Mouse (Mus musculus): ENCODE data around the gene Ocln. TPM values are rescaled to one million over a fixed set of nuclear protein-coding genes. Genes with fewer than 3 reads are reported as not detected.

Ocln gene
- 1 to 10 TPM; 8.0 to 8.3 TPM for total RNA-seq (2021)
- long read RNA-seq, experiment 1, full-length matches to known transcripts = 11 of 18 reads
- long read RNA-seq, experiment 1, partial matches to known transcripts = 2 of 18 reads
- long read RNA-seq, experiment 1, other reads (novel, unspliced or antisense) = 5 of 18 reads
- long read RNA-seq, experiment 2, full-length matches to known transcripts = 12 of 12 reads
- long read RNA-seq, experiment 2, partial matches to known transcripts = 0 of 12 reads
- long read RNA-seq, experiment 2, other reads (novel, unspliced or antisense) = 0 of 12 reads

DNA sequence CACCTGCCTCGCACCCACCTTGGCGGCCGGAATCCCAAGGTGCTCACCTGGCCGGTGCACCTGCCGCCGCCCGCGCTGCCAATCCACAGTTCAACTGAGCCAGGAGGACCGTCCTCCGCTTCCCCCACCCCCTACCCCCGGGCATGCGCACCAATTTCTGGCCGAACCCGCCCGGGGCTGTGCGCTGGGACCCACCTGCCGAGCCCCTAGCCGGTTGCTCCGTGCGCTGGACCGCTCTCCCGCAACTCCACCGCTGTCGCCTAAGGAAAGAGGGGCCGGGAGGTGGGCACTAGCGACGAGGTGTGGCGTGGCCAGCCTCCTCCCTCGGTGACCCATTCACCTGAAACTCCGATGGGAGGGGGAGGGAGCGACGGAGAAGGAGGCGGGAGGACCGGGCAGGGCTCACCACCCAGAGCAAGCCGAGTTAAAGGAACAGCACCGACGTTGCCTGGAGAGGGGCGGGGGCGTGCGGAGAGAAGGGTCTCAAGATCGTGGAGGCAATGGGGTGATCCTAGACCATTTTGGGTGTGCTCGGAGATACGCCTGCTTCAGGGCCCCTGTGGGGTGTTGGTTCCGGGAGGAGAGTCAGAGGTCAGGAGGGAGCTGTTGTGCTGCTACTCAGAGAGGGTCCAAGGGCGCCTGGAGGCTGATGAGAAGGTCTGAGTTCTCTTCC is at the start of gene Ocln:
TSS of gene Ocln (minus strand) at position 350 of the 673 bp plus-strand sequence.
- DNase-seq = peak; percentile 65

DNA sequence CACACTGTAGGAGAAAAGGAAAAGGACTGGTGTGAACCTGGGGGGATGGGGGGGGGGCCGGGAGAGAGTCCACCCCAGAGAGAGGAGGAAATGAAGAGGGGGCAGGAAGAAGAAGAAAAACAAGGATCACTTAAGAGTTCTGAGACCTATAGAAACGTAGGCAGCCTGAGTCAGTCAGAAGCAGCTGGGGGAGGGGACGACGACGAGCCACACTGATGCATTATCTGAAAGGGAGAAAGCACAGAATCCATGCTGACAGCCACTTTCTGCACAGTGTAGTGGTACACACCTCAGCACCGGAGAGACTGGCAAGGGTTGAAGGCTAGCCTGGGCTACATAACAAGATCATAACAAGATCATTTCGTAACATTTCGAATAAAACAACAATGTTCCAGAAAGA is 48.5 kb upstream of the Ocln start:
- DNase-seq = no peak

DNA sequence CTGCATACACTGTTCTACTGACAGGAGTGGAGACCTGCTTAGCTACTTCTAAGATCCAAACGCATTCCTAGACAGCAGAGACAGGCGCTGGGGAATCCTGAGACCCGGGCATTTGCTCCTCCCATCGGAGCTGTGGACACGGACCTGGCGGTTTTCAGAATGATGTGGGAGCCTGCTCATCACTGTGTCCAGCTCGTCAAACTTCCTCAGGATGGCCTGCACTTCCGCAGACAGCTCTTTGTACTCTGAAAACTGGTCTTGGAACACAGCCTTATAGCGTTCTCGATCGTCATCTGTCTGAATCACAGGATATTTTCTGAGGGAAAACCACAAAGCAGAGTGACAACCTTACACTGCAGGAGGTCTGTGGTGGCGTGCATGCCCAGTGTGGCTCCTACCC is 47.8 kb upstream of the Ocln start:
- DNase-seq = no peak

DNA sequence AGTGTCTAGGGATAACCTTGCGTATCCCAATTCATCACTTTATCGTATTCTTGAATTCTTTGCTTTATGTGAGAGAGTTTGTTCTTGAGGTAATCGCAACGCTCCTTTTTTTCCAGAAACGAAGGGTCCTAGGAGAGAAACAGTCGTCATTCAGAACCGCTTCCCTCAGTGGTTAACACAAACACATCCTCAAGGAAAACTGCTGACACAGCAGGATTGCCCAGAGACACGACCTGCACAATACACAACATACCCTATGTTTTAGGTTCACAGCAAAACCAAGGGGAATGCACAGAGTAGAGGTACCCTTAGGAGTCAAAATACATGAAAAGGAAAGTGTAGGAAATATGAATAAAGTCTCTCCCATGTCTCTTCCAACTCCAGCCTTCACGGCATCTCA is 44.8 kb upstream of the Ocln start:
- DNase-seq = no peak

DNA sequence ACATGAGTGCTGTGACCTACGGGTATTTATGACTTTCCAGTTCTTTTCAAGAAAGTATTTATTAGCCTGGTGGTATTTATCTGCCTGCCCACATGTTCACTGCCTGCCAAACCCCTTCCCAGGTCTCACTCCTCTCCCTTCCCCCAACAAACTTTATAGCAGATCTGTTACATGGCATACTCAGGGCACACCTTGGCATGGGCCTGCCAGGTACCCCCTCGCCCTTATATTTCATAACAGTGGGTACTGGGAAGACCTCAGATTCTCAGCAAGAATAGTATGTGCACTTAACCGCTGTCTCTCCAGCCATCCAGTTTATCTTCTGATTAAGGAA is 43.0 kb upstream of the Ocln start:
- DNase-seq = no peak

DNA sequence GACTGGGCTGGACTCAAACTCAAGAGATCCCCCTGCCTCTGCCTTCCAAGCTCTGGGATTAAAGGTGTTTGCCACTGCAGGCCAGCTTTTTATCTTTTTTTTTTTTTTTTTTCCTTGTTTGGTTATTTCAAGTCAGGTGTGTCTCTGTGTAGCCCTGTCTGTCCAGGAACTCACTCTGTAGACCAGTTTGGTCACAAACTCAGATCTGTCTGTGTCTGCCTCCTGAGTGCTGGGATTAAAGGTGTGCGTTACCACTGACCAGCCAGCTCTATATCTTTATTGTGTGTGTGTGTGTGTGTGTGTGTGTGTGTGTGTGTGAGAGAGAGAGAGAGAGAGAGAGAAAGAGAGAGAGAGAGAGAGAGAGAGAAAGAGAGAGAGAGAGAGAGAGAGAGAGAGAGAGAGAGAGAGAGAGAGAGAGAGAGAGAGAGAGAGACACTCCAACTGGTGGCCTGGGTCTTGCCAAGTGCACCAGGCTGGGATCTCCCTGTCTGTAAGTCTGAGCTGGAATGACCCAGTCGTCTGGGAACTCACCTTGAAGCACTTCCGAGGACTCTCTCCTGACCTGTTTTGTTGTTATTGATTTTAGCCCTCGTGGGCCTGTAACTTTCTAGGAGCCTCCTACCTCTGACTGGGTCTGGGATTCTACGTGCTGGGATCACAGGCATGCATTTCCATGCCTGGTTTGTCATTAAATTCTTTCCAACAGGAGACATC is 42.5 kb upstream of the Ocln start:
- no peak for DNase-seq

DNA sequence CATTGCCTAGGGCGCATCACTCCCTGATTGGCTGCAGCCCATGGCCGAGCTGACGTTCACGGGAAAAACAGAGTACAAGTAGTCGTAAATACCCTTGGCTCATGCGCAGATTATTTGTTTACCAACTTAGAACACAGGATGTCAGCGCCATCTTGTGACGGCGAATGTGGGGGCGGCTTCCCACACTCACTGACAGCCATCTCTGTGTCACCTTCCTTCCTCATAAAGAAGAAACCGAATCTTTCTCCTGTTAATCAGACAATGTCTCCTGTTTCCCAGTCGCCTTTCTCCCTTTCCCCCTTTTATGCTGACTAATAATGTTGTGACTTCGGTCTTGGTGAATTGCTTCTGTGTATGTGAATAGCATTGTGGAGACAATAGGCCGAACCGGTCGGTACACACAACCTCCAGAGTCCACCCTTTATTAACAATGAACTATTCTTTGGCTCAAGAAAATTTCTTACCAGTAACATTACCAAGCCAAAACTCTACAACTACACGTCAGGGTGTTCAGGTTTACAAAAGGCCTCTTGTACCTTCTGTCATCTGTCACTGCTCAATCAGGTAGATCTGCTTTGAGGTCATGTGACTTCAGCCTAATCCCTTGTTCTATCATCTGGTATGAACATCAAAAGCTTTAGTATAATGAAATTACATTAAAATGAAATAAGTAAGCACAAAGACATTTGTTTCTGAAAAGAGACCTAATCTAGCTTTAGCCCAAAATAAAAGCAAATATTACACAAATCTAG is 41.7 kb upstream of the Ocln start:
- DNase-seq = peak; percentile 42

DNA sequence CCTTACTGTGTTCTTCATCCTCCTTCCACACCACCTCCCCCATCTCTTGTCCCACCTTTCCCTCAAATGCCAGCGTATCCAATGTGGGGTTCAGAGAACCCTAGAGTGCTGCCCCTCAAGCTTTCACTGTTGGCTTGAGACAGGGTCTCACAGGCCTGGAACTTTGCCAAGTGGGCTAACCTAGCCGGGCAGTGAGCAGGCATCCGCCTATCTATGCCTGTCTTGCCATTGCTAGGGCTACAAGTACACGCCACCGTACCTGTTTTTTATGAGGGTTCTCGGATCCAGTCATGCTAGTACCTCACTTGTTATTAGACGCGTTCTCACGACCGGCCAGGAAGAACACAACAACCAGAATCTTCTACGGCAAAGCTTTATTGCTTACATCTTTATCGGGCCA is 36.1 kb upstream of the Ocln start:
- no peak for DNase-seq

DNA sequence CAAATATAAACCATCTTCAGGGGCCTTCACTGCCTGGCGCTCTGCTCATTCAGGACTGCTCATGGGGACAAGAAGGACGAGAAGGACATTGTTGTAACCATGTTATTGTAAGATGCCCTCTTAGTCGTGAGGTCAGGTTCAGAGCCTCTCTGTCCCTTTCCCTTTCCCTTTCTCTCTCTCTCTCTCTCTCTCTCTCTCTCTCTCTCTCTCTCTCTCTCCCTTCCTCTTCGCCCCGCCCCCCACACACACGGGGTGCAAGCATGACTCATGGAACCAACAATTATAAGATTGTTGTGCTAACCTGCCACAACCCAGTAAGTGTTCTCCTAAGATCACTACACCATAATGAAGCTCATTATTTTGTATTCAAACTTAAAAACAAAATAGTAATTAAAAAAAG is 29.6 kb upstream of the Ocln start:
- DNase-seq = no peak

DNA sequence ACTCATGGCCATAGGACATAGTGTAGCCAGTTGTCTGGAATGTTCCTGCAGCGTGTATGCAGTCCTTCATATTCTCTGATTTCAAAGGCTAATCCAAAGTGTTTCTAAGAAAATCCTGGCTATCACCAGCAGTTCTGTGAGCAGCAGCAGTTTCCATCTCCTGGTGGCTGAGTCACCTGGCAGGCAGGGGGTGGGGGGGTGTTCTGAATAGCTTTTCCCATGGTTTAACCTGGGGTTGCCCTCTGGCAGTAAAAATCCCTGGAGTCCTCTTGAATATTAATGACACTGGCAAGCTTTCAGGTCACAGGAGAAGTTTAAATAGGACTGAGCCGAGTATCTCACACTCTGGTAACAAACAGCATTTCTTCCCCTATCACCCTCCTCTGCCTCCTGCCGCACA is 29.2 kb upstream of the Ocln start:
- DNase-seq = no peak

DNA sequence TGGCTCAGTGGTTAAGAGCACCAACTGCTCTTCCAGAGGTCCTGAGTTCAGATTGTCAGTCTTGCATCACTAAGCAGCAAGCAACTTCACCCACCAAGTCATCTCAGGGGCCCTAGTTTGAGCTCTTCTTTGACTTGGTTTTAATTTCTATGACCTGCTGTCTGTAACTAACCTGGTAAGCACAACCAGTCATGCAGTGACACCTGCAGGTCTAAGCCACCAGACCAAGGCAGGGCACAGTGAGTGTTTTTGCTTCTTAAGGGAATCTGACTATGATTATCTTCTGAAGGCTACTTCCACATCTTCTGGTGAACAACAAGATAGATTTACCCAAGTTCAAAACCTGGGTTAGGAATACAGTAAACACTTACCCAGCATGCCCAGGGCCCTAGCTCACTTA is 27.4 kb upstream of the Ocln start:
- no peak for DNase-seq

DNA sequence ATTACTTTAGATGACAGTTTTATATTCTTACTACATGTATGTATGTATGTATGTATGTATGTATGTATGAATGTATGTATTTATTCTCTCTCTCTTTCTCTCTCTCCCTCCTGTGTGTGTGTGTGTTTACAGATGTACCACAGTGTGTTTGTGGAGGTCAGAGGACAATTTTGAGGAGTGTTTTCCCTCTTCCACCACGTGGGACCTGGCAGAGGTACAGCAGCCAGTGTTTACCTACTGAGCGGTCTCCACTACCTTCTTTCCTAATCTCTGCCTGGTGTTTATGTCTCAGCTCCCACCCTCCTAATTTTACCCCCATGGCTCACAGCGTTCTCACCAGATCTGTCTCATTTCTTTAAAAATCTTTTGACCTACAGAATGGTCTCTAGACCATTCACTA is 26.7 kb upstream of the Ocln start:
- DNase-seq = no peak

DNA sequence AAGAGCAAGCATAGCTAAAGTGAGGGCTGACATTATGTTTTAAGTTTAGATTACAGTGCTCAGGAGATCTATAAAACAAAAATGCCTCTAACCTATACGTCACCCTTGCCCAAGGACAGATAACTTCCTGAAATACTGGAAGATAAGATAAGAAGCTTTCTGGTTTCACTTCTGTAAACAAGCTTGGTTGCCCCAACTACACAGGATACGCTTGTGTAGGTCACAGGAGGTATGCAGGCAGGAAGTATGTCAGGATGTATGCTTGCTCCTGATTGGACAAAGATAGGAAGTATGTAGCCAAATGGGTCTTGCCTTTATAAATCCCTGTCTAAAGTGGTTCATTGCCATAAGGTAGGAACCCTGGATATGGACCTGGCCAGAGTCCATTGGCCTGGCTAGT is 23.4 kb upstream of the Ocln start:
- no peak for DNase-seq

DNA sequence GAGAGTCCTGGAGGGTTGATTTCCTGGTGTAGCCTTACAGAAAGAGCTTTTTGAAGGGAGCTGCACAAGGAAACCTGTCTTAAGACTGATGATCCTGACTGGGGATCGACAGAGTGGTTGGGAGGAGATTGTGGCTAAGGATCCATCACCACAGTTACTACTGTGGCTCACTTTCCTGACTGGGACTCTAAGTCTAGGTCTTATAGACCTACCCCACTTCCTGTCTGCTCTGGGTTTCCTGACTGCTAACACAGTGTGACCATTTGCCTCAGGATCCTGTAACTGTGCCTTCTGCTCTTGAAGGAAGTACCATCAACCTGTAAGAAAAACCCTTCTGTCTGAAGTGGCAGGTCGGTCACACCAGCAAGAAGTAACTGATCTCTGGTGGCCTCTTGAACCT is 18.2 kb upstream of the Ocln start:
- no peak for DNase-seq

DNA sequence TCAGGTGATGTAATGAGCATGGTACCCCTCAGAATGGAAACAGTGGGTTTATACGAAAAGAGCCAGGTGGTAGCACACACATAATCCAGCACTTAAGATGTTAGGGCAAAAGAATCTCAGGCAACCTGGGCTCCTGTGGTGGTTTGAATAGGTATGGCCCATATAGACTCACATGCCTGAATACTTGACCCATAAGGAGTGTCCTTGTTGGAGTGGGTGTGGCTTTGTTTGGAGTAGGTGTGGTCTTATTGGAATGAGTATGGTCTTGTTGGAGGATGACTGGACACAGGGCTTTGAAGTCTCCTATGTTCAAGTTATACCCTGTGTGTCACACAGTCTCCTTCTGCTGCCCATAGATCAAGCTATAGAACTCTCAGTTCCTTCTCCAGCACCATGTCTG is 15.8 kb upstream of the Ocln start:
- DNase-seq = no peak

DNA sequence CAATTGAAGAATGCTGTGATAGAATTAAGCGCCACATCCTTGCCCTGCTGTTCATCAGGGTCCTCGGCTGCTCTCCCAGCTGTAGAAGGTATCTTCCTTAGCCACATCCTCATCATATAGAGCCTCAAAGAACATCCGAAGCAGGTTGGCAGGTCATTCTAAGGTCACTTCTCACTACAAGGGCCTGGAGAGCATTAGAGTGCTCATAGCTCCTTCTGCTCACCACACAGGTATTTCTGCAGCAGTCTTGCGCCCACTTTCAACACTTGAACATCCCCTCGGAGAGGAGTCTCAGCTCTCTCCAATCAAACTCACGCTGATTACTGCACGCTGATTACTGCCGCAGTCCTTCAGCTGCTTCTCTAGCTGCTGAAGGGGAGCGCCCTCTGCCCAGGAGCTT is 6.9 kb upstream of the Ocln start:
- no peak for DNase-seq

DNA sequence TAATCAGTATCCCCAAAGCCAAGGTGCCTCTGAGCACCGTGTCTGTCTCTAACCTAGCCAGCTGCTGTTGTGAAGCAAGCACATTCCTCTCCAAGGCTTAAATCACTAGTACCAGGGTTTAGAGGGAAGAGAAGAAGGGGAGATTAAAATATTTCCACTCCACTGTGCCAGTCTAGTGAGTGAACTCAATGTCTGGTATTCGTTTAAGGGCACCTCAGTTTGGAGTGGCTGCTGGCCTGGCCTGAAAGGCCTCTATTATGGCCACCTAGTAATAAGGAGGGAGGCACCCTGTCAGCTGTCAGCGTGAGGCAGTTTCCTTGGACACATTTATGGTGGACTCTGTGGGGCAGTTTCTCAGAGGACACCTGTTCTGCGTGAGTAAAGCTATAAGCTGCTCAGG is 4.5 kb upstream of the Ocln start:
- DNase-seq = no peak

DNA sequence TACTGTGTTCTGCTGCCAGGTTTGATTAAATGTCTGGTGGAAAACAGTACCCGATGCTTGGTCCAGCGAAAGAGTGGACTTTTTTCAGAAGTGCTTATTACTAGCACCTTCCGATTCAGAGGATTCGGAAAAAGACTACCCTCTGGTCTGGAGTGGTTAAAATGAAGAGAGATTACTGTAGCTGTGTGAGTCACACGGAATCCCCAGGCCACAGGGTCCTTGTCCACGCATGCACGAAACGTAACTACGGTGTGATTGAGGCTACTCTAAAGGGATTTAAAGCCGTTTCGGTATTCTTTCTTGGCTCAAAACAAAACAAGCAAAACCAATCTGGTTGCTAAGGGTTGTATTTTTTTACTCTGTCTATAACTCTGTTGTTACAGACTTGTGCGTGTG is 522 bp upstream of the Ocln start:
- peak; percentile 14 for DNase-seq

DNA sequence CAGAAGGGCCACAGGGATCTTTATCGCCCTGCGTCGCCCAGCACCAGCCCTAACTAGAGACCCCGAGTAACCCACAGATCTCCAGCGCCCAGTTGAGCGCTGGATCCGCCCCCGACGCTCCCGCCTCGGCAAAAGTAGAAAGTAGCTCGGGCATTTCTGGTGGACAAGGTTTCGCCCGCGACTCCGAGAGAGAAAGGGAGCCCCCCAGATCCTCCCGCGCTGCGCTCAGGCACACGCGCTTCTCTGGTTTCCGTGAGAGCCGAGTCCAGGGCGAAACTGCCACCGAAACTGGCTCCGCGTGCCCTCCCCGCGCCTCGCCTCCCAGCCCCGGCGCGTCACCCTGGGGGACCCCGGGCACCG is 529 bp downstream of the Ocln start:
- no peak for DNase-seq

DNA sequence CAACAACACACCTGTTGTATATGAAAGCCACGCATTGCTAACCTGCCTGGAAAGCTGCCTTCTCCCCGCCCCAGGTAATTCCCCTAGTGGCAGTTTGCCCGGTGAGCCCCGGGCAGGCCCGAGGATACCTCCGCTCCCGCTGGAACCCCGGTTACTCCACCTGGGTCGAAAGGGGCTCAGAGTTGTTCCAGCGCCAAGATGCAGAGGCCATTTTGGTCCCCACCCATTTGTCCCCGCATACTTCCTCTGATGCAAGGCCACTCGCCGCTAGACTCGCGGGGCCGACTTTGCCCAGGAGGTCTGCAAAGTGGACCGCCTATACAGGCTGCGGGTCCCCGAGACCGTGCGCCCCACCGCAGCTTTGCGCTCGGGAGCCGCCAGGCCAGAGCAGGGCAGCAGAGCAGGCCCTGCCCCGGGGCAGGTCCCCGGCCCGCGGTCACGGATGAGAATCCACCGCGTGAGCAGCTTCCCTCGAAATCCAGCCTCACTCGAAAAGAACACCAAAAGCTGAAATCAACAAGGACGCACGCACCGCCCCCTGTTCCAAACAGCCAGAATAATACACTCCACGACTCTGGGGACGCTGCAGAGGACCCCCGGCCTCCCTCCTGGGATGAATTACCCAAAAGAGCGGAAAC is 1.0 kb downstream of the Ocln start:
- DNase-seq = peak; percentile 25

DNA sequence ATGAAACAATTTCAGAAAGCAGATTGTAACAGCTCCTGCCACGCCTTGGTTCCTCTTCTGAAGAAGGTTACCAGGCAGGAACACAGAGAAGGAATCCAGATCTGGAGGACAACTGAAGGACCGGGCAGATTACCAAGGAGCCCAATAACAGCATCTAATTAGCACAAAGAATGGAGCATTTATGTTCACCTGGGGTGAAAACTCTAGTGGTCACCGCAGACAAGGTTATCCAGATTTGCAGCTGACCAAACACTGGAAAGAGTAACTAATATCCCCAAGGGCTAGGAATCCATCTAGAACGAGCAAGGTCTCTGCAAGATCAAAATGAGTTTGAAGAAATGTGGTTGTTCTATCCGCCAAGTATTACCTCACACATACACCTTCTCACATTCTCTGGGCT is 5.2 kb downstream of the Ocln start:
- DNase-seq = no peak

DNA sequence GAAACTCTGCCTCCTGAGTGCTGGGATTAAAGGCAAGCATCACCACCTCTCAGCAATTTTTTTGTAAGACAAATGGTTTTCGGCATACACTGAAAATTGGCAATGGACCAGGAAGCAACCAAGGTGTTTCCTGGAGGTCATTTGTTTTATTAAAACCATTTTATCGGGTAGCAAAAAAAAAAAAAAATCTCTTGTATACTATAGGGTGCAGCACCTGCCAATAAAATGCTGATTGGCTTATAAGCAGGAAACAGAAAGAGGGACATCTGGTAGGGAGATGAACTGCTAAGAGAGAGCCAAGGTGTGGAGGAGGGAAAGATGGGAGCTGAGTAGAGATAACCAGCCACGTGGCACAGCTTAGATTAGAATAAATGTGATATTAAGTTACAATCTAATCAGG is 7.0 kb downstream of the Ocln start:
- DNase-seq = no peak

DNA sequence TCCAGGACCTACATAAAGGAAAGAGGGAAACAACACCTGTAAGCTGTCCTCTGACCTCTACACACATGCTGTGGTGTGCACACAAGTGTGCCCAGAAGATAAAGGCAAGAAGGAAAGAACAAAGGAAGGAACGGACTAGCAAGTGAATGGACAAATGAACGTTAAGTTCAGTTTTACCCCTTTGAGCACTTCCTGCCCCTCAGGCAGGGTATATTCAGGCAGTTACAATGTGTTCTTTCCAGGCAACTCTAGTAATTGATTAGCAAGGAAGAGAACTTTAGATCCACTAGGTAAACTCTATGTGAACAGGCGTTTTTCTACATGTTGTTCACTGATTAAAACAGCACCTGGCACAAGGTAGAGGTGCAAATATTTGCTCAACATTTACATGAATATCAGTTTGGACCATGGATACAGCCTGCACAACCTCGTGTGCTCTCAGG is 8.3 kb downstream of the Ocln start:
- no peak for DNase-seq

Data from adrenal gland, postnatal 10 days (tissue).